Mouse (Mus musculus) 3134 (cell line): Measurements from ENCODE around the gene Lmod2.
A peak's percentile ranks its signal among the peaks of the same experiment; 100 is the strongest.

Source experiments
- DNase-seq: peaks from one replicate; pipeline ENCODE4 v3.0.0-alpha.2; 2011; ENCODE audit warnings: low spot score; ENCODE audit not compliant: insufficient read length; ENCODE audit errors: extremely low read depth

Gene Lmod2

DNA sequence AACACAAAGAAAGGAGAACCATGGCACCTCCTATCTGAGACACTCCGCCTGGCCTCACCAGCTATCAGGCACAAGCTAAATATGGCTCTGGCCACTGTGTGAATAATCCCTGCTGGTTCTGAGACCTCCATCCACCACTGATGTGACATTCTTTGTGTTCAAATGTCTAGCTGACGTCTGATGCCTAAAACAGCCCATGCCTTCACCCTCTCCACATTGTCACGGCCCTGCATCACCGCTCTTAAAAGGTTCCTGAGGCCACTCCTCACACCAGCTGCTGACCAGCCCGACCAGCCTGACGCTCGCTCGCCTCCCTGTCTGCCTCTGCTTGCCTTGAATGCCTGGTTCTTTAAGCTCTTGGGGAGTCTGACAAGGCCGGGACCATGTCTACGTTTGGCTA lies at the start of gene Lmod2:
TSS of gene Lmod2 (plus strand) at position 263 of the 400 bp plus-strand sequence.
- no peak for DNase-seq

DNA sequence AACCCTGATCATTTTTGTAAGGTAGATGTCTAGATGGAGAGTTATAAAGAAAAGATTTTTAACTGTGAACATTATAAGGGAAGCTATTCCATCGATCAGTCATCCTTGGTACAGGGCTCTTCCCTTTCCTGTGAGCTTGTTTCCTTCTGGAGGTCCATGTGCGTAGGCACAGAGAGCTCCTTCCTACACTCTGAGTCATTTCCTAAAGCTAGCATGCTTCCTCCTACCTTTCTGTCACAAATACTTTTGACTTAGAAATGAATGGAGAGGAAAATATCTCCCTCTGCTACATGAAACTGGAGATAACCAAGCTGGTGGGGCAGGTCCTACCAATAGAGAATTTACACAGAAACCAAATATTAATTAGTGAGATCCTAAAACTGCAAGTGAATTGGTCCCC lies 47.8 kb upstream of the Lmod2 start:
- DNase-seq, result no peak

DNA sequence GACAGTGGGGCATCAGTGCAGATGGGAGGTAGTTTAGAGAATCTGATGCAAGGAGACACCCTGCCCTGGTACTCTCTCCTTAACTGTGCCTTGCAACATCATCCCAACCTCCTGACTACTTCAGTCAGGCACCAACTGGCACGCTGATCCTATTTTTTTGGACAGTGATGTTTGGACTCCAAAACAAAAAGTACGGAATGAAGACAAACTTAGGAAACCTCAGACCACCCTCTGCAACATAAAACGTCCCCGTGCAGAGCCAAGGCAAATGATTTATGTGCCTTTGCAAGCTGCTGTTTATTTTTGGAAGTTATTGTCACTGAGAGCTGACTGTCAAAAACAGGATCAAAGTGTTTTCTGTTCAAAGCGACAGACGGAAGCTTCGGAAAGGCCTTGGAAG lies 45.5 kb upstream of the Lmod2 start:
- DNase-seq, result no peak

DNA sequence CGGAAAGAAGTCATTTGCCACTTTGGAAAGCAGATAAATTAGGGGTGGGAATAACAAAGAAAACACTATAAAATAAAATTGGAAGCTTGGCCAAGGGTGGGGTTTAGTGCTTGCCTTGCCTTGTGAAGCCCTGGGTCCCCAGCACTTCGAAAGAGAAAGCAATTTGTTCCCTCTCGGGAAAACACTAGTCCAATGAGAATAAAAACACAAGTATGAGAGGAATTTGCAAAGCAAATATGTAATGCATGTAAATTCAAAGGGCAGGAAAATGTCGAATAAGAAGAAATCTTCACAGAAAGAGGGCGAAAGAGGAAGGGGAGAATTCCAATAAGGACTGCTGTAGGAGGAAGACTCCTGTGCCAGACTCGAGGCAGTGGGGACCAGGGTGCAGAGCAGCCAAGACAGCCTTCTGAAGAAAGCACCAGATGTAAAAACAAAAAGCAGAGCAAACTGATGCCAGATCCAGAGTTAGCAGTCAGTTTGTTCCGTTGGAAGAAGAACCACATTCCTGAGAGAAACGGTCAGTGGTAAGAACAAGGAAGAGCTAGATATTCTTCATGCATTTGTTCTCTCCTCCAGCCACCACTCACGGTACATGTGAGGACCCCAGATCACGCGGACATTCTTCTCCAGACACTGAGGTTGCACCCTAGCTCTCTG lies 43.0 kb upstream of the Lmod2 start:
- no peak for DNase-seq

DNA sequence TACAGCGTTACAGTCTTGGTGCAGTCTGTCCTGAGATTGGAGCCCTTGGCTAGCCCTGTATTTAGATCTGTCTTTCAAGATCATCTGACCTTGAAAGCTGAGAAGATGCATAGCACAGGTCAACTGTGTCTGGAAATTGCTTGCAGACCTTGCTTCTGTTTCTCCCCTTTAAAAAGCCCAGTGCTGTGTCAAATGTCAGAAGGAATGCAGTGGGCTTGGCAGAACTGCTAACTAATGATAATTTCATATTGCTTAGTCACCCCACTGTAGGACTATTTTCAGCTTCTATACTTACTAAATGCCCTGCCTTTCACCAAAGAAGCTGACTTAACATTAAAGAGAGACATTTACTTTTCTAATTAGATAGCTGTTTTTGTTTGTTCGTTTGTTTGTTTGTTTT lies 42.1 kb upstream of the Lmod2 start:
- DNase-seq, result no peak

DNA sequence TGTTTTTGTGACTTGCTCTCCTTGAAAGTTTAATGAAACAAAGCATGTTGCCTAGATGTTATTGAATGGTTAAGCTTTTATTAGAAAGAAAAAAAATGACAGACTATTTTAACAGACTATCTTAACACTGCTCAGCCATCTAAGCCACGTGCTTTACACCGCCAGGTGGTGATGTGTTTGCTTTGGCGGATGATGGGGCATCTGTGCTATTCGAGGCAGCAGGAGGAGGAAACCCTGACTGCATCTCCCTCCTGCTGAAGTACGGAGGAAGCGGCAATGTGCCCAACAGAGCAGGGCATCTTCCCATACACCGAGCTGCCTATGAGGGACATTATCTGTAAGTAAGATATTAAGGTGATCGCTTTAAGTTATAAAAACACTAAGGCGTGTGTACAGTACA lies 33.5 kb upstream of the Lmod2 start:
- DNase-seq, result no peak

DNA sequence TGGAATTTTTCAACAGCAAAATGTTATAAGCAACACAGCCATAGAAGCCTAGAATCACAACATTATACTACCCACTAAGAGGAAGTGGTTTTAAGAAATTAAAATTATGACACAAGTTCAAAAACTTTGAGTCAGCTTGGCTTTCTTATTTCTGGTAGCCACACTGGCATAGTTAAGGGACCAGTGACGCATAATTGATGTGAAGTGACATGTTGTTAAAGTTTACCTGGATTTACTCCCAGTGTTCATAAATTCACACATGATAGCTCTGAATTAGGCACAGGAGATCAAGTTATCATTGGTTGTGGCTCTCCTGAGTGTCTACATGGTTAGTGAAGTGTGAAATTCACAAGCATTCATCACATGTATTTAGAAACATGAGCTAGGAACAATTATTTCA lies 32.7 kb upstream of the Lmod2 start:
- no peak for DNase-seq

DNA sequence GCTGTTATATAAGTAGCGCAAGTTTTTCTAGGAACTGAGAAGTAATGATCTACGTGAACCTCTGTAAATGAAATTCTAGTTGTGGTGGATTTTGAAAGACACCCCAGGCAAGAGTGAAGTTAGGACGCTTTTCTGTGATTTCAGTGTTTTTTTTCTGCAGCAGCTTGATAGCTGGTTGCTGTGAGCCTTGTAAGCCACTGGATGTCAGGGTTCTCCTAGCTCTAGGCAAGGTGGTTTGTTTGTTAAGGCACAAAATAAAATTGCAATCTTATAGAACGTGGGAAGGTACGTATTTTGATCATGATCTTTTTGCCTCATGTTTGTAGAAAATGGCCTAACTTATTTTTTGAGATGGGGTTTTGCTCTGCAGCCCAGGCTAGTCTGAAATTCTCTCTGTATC lies 28.6 kb upstream of the Lmod2 start:
- DNase-seq, result no peak

DNA sequence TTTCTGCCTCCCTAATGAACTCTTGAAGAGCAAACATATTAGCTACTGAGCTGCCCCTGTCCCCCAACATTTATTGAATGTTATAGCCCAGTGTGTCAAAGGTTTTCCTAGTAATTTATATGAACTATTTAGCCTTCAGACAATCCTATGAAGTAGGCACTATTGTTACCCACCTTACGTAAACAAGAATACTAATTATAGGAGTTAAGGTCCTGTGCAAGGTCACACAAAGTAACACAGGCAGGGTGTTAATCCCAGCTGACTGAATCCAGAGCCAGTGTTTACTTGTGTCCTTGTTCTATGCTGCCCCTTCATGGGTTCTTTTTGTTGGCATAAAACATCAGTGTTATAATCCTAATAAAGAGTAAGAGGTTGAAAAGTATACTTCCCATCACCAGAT lies 27.9 kb upstream of the Lmod2 start:
- DNase-seq, result no peak

DNA sequence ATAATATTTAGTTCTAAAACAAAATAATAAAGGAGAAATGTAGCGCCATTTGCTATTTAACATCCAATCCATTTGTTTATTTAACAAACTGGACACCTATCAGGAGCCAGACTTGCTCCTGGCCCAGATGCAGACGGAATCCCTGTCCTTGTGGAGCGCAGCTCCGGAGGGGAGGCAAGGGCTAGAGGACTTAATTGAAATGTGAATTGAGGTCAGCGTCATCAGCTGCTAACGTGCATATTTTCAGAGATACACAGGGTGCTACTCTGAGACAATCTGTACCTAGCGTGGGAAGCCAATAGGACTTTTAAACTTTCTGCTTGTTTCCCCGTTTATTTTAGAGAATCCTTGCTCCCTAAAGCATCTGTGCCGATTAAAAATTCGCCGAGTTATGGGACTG lies 27.3 kb upstream of the Lmod2 start:
- DNase-seq, result no peak

DNA sequence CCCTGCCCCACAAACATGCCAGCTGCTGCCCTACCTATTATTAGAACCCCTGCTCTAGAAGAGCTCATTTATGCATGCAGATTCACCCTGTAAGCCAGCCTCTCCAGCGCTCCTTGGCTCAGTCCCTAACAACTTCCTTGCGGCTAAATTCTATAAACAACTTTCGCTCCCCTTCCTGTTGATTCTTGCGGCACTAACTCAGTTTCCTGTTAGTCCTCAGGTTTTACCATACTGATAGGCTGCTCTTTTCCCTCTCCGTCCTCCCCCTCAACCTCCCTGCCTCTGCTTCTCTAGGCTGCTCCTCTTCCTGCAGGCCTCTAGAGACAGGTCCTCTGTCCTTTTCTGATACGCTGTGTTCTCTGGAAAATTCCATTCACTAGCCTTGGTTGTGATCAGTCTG lies 26.4 kb upstream of the Lmod2 start:
- no peak for DNase-seq

DNA sequence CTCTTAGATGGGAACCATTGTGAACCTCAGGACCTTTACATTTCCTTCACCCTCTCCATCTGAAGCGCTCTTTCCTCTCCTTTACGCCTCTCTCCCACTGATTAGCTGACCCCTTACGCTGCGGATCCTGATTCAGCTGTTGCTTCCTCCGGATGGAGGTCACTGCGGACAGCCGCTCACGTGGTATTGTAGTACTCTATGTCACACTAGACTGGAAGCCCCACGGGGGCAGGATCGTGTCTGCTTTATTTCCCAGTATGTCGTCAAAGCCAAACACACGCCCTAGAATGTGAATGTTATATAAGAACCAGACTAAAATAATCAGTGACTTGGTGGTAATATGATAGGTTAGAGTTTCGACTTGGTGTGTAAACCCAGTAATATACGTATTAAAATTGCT lies 25.1 kb upstream of the Lmod2 start:
- DNase-seq, result no peak

DNA sequence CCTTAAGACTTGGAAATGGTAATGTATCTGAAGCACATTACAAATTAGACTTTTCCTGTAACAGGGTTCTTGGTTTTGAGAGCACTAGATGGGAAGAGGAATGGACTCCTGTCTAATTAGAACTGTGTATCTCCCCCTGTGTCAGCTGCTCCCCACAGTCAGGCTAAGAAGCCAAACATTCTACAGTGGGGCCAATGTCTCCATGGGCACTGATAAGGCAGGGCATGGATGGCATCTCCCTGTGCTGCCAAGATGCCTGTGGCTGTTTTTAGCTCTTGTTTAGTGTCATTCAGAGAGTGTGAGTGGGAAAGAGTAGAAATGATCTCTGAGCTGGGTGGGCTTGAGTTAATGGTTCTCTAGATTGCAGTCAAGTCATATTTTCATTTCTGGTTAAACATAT lies 24.2 kb upstream of the Lmod2 start:
- no peak for DNase-seq

DNA sequence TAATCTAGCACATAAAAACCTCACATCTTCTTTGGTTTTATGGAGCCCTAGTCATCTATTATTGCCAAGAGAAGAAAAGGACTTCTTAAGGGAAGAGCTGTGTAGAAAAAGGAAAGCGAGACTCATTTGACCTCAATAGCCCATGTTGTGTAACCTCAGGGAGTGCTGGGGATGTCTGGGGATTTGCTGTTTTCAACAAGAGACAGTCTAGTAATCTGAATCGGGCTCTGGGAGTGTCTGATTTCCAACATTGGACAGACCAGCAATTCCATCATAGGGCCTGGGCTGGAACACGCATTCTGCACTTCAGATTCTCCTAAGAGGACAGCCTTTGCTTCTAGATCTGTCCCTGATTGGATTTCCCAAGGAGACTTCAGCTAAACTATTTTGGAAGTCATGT lies 14.1 kb upstream of the Lmod2 start:
- DNase-seq, result no peak

DNA sequence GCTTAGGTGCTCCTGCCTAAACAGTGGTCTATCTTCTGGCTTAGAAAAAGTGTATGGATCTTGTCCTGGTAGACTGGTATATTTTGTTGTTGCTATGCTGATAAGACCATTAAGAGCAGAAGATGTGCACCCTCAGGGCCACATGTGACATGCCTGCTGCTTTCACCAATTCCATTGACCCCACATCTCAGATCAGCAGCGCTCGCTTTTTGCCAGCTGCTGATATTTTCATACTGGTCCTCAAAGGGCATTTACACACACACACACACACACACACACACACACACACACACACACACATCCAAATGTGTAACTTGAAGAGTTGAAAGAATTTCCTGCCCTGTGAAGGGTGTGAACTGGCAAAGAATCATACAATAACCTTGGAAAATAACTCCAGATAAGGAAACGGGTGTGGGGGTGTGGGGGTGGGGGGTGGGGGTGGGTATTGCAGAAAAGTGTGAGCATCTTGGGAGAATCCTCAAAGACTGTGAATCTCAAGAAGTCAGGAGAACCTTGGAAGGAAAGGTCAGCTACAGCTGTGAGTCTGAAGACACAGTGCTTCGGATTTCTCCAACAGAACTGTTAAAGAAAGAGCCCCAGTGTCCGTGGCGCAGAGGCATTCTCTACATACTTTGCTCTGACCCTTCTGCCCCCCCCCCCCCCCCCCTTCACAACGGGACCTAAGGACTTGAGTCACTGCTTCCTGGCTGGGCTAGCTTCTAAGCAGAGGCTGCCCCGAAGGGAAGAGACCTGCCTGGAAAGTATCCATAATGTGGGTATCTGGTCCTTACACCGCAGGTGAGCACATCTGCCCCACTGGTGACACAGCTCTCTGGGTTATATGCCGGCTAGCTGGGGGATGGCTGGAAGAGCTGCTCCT lies 11.9 kb upstream of the Lmod2 start:
- DNase-seq, result peak; percentile 25

DNA sequence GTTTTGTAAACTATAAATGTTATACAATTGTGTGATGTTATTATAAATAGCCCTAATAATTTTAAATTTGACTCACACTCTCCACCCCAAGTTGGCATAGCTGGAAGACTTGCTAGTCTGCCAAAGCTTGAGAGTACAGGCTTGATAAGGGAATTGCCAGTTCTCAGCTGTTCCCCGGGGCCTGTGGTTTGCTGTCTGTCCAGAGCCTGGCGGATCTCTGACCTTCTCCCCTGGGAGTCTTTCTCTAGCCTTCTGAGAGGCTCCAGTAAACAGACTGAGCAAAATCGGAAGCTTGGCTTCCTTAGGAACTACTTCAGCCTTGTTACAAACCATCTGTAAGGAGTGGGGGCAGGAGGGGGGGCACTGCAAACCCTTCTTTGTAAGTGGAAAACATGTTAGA lies 10.7 kb upstream of the Lmod2 start:
- DNase-seq, result peak; percentile 25

DNA sequence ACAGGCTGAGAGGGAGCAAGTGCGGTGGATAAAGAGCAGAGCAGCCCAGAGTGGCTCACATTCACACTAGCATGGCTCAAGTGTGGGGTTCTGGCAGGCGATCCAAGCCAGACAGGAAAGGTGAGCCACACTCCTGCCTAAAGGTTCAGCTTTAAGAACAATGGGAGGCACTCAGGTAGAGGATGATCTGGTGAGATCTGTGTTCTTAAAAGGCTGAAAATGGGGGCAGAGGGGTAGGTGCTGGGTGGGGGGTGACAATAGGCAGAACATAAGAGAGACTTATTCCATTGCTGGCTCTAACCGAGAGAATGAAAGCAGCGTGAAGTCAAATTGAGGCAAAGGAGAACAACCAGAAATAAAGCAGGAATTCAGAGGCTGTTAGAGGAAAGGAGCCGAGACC lies 7.3 kb upstream of the Lmod2 start:
- DNase-seq, result no peak

DNA sequence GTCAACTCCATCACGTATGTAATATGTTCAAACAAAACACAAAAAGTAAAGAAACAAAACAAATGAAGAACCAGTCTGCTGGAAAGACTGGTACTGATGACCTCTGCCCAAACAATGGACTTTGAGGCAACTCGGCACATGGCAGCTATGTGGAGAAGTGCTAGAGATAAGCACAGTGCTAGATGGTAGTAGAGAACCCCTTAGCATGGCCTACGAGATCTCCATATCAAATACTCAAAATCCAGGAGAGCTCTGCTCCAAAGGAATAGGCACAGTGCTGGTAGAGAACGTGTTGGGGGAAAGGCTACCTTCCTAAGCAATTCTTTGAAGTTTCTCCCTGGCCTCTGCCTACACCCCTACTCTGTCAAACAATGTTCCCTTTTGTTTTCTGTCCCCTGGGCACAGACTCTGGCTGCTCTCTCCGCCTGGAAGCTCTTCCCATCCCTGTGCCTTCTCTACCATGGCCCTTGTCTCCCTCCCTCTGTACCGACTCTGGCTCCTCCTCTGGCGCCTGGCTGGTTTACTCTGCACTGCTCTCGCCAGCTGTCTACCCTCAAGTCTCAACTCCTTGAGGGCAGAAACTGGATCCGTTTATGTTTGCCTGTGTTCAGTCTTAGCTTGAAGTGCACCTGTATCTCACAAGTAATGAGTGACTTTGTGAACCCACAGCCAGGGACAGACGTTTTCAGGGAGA lies 5.9 kb upstream of the Lmod2 start:
- DNase-seq, result no peak

DNA sequence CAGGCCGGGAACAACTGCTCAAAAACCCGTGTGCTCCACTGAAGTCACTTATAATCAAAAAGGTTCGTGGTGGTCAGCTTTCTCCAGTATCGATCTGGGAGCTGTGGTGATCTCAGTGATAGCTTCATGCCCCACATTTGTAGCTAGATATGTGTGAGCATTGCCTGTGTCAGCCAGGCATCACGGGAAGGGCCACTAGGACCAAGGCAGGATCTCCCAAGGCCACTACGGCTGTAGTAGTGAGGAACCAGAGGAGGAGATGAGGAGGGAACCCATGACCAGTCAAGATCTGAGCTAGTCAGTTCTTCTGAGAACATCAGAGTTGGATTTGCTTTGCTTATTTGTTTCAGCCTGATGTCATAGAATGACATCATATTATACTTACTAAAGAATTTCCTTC lies 1.6 kb downstream of the Lmod2 start:
- no peak for DNase-seq

DNA sequence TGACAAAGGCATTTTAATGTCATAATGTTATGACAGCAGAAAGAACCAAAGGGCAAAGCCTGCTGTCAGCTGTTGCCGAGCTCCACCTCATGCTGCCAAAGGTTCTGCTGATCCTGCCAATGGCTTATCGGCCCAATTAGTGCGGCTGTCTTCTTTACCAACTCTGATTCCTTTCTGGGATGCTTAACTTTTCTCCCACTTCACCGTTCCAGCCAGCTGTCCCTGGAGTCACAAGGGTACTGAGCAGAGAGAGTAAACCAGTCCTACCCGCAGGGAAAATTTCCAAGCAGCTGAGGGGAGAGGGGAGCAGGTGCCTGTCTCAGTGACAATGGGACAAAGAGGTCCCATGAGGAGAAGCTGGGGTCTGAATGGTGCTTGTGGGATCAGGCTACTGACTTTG lies 2.1 kb downstream of the Lmod2 start:
- no peak for DNase-seq

DNA sequence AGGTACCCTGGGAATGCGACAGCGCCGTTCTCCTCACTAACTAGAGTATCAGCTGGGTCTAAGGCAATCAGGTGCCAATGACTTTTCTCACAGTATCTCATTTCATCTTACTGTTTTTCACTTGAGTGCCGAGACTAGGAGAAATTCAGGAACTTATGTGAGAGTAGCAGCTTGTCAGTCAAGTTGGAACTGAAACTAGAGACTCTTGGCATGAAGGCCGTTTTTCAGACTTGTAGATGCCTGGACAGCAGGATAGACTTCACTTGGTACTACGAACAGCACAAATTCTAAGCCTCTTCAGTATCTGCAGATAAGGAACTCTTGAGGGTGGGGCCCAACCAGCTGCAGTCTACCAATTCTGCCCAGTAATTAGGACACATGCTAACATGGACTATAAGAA lies 2.6 kb downstream of the Lmod2 start:
- no peak for DNase-seq

DNA sequence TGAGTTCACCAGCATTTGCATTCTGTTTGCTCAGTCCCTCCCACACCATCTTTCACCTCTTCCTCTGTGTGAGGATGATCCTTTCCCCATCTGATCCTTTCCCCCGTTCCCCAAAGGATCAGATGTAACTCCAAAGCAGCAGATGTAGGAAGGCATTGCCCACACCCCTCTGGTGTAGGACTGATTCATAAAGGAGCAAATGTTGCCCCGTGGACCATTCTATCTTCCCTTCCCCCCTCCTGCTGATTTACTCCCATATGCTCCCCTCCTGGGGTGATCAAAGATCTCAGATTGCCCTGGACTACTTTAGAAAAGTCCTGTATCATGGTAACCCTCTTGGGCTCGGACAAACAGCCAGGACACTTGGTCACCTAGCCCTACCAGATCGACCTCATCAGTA lies 3.2 kb downstream of the Lmod2 start:
- no peak for DNase-seq
